Mouse (Mus musculus) T-helper 1 cell (primary cell): ENCODE results near the gene Zscan21.

Source experiments
- in situ Hi-C: fragments of 300-600 bp; cut with MboI, MseI; formaldehyde crosslinking; loops from one replicate; pipeline ENCODE4 v1.15.1; 2025; ENCODE audit warnings: high pct_unique_total_duplicates

The Zscan21 gene

GRCm38 (mm10) chr5:138118041-138118440 lies 1.3 kb downstream of the Zscan21 start:
- in situ Hi-C loops, result no loop called here

GRCm38 (mm10) chr5:138132425-138133064 lies 15.8 kb downstream of the Zscan21 start:
- in situ Hi-C loops, result no loop called here

- in situ Hi-C loops, result no loop called here
Observed at GRCm38 (mm10) chr5:138137257-138137656, 20.6 kb downstream of the Zscan21 start.

GRCm38 (mm10) chr5:138137935-138138549 lies 21.3 kb downstream of the Zscan21 start:
- in situ Hi-C loops, result no loop called here

GRCm38 (mm10) chr5:138138585-138138984 lies 21.9 kb downstream of the Zscan21 start:
- in situ Hi-C loops, result no loop called here

GRCm38 (mm10) chr5:138154390-138154789 lies 37.7 kb downstream of the Zscan21 start:
- in situ Hi-C loops, result loop anchor here (25.0 kb wide), 1 partner anchor 842 kb away; the partner anchor contains the start of genes Srrt and Trip6

GRCm38 (mm10) chr5:138155443-138155976 lies 38.8 kb downstream of the Zscan21 start, which contains the start of gene Zfp113:
Zfp113 (minus strand) TSS chr5:138155744.
- in situ Hi-C loops, result loop anchor here (25.0 kb wide), 1 partner anchor 843 kb away; the partner anchor contains the start of genes Srrt and Trip6

- in situ Hi-C loops, result loop anchor here (5.0 to 25.0 kb wide), 2 partner anchors 848 to 1322 kb away; partner anchors contain the start of genes Srrt, Trip6 and Zfand2a
Observed at GRCm38 (mm10) chr5:138160224-138160762, 43.6 kb downstream of the Zscan21 start.

GRCm38 (mm10) chr5:138160842-138161665 lies 44.4 kb downstream of the Zscan21 start, which contains the start of gene Cops6:
Cops6 (plus strand) TSS chr5:138161071.
- in situ Hi-C loops, result loop anchor here (5.0 to 25.0 kb wide), 2 partner anchors 849 to 1321 kb away; partner anchors contain the start of genes Srrt, Trip6 and Zfand2a

GRCm38 (mm10) chr5:138163046-138163445 lies 46.3 kb downstream of the Zscan21 start:
- in situ Hi-C loops, result loop anchor here (5.0 to 25.0 kb wide), 2 partner anchors 851 to 1319 kb away; partner anchors contain the start of genes Srrt, Trip6 and Zfand2a

- in situ Hi-C loops, result loop anchor here (5.0 to 25.0 kb wide), 2 partner anchors 851 to 1319 kb away; partner anchors contain the start of genes Srrt, Trip6 and Zfand2a
Observed at GRCm38 (mm10) chr5:138163610-138164009, 46.9 kb downstream of the Zscan21 start.

- in situ Hi-C loops, result loop anchor here (25.0 kb wide), 1 partner anchor 853 kb away; the partner anchor contains the start of genes Srrt and Trip6
Observed at GRCm38 (mm10) chr5:138165594-138165993, 48.9 kb downstream of the Zscan21 start.

GRCm38 (mm10) chr5:138170936-138171561 lies 54.3 kb downstream of the Zscan21 start:
- in situ Hi-C loops, result loop anchor here (10.0 to 25.0 kb wide), 2 partner anchors 636 to 859 kb away; partner anchors contain the start of genes Epo, Gnb2, Srrt and Trip6

GRCm38 (mm10) chr5:138171695-138172491 lies 55.2 kb downstream of the Zscan21 start, which contains the start of the genes Ap4m1 and Mcm7:
Ap4m1 (plus strand) TSS chr5:138172002.
Mcm7 (minus strand) TSS chr5:138172422.
- in situ Hi-C loops, result loop anchor here (10.0 to 25.0 kb wide), 2 partner anchors 637 to 860 kb away; partner anchors contain the start of genes Epo, Gnb2, Srrt and Trip6

- in situ Hi-C loops, result loop anchor here (10.0 to 25.0 kb wide), 2 partner anchors 638 to 861 kb away; partner anchors contain the start of genes Epo, Gnb2, Srrt and Trip6
Observed at GRCm38 (mm10) chr5:138173217-138173616, 56.5 kb downstream of the Zscan21 start.
